Mouse (Mus musculus) cerebellum, adult 9-11 months (tissue): Measurements from ENCODE around the gene Tceal9.
A peak's percentile ranks its signal among the peaks of the same experiment; 100 is the strongest.

Experiments used
- DNase-seq: peaks from one replicate; pipeline ENCODE4 v3.0.0; 2022

Tceal9 gene

GRCm38 (mm10) chrX:136274542-136274941 lies 29.7 kb downstream of the Tceal9 start:
- DNase-seq, result no peak

- DNase-seq, result no peak
Measured at GRCm38 (mm10) chrX:136275386-136275785, 30.5 kb downstream of the Tceal9 start.

- no peak for DNase-seq
Measured at GRCm38 (mm10) chrX:136277577-136277976, 32.7 kb downstream of the Tceal9 start.

GRCm38 (mm10) chrX:136278401-136278800 lies 33.5 kb downstream of the Tceal9 start:
- DNase-seq, result no peak

- DNase-seq, result no peak
Measured at GRCm38 (mm10) chrX:136279410-136279809, 34.5 kb downstream of the Tceal9 start.

- peak; percentile 21 for DNase-seq
Measured at GRCm38 (mm10) chrX:136290817-136291281, 46.0 kb downstream of the Tceal9 start.
